Mouse (Mus musculus) cerebellum, adult (tissue): ENCODE measurements around the gene Taf9b.
"Not testable (repeated sequence)": the region's sequence is repeated elsewhere in the genome, so short reads cannot be mapped to it uniquely, and the experiment has no call there.

Source experiments
- ATAC-seq: cut with Nextera tagmentation; 2 replicates; pipeline ENCODE4 v1.9.2; 2017; ENCODE audit warnings: mild to moderate bottlenecking, moderate library complexity, mixed read lengths; ENCODE audit not compliant: insufficient number of reproducible peaks, low FRiP score, low TSS enrichment

The Taf9b gene

DNA sequence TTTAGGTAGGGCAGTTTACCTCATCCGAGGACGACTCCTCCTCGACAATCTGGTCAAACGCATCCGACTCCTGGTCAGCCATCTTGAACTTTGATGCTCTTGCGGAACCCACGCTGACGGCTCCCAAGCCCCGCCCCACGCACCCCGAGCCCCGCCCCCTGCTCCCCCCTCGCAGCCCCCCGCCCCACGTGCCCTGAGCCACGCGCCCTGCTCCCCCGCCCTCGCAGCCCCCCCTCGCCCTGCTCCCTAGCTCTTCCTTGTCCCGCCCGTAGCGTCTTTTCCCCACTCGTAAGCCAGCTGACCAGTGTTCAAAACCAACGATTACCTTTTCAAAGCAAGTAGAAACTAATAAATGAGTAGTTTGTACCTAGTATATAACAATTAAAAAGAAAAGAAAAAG is at the start of gene Taf9b:
Gene Taf9b (minus strand): TSS at position 101 of the 400 bp plus-strand sequence.
- ATAC-seq = no peak

DNA sequence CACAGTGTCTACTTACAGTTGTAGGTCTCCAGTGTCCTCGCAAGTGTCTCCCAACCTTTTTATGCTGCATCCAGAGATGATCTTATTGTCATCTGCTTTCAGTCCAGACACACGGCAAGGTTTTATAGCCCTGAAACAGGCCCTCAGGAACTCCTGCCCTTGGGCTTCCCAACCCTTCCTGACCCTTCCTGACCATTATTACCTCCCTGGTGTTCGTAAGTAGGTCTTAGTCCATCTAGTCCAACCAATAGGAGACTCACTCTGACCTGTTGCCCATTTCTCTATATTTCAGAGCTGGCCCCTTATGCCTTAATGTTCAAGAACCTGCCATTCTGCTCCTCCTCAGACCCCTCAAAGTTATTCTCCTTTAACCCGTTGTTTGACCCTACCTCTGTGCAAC is 34.3 kb upstream of the Taf9b start, which contains the start of gene Fnd3c2:
Gene Fnd3c2 (minus strand): TSS at position 101 of the 400 bp plus-strand sequence.
- no peak for ATAC-seq

DNA sequence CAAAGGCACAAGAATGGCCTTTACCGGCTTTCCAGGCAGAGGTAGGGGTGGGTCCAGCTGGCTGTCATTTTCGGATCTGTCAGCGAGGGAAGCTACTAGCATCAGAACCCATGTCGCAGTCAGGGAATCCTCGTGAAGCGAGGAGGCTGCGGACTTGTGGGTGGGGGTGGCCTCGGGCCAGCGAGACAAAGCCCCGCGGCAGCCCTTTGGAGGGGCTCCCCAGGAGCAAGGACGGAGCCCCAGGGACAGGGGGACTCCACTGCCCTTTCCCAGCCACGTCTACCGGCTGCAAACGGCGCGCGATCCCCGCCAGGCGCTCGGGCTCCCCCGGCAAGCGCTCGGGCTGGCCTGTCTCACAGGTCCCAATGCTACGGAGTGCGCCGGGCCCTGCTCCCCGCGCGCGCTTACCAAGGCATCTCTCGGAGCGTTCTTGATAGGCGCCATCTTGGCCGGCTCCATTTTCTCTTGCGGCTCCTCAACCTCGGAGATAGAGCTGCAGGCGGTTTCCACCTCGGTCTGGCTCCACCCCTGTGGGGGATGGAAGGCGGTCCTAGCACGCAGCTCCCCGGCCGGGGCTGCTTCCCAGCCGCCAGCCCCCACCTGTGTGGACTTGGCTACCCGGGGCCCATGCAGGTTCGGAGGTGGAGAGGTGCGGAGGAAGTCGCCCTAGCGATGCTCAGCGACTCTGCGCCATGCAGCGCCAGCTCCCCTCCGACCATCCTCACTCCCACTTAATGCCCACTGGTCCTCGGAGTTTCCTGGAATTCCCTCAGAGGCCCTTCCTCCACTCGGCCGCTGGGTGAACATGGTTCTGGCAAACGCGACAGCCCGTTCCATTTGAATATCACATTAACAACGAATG is 1.6 kb downstream of the Taf9b start:
- peak; percentile 97 for ATAC-seq

DNA sequence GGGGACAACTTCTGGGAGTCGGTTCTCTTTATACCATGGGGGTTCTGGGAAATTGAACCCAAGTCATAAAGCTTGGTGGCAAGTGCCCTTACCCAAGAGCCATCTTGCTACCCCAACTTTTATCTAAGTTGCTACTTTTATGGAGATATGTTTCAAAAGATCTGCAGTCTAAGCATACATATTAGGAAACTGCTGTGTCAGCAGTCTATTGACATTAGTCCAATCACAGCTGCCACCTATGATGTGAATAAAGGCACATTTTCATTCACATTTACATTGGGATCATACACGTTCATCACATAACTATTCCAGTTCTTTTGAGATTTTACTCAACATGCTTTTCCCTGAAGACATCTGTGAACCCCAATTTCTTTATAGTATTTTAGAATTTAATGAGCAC is 11.9 kb downstream of the Taf9b start:
- no peak for ATAC-seq

DNA sequence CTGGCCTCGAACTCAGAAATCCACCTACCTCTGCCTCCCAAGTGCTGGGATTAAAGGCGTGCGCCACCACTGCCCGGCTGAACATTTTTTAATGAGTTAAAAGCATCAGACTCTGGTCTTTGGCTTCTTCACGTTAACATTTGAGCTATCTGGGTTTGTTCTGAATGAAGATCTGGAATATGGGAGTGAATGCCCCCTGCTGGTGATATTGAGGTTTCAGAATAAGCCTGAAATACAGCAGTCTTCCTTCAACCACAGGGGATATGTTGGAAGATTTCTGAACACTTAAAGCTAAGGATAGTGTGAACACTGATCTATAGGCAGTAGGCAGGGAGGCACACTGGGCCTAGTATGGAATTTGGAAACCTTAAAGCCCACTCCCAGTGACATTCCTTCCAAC is 22.1 kb downstream of the Taf9b start:
- no peak for ATAC-seq

DNA sequence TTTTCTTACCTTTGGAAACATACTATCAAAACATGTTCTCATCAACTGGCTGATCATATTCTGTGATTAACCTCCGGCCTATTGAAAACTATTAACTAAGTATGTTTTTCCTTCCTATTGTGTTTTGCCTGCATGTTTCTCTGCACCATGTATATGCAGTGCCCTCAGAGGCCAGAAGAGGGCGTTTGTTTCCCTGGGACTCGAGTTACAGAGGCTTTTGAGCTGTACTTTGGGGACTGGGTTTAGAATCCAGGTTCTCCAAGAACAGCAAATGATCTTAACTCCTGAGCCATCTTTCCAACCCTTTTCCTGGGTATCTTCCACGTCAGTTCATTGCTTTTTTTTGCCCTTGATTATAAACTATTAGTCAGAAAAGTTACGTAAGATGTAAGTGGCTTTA is 23.6 kb downstream of the Taf9b start:
- ATAC-seq = no peak

DNA sequence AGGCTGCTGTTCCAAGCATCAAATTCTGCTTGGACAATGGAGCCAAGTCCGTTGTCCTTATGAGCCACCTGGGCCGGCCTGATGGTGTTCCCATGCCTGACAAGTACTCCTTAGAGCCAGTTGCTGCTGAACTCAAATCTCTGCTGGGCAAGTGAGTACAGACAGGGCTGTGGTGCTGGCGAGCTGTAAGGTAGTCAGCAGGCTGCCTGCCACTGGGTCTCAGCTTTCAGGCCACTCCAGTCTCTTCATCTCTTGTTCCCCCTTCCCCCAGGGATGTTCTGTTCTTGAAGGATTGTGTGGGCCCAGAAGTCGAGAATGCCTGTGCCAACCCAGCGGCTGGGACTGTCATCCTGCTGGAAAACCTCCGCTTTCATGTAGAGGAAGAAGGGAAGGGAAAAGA is 26.6 kb downstream of the Taf9b start:
- not testable (repeated sequence) for ATAC-seq

DNA sequence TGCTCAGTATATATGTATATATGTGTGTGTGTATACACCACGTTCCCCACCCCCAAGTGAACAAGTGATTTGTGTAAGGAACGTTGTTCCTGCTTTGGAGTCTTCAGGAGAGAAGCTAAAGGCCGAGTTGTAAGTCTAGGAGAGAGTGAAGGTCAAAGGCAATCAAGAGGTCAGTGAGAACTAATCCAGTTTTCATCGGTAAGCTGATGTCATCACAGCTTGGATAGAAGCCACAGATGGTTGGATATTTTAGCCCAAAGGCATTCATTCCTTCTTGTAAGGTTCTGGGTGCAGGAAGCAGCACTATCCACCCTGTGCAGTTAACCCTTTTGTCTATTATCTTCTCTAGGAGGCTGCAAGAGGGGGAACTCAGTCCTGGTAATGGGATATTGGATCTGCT is 30.9 kb downstream of the Taf9b start:
- no peak for ATAC-seq

DNA sequence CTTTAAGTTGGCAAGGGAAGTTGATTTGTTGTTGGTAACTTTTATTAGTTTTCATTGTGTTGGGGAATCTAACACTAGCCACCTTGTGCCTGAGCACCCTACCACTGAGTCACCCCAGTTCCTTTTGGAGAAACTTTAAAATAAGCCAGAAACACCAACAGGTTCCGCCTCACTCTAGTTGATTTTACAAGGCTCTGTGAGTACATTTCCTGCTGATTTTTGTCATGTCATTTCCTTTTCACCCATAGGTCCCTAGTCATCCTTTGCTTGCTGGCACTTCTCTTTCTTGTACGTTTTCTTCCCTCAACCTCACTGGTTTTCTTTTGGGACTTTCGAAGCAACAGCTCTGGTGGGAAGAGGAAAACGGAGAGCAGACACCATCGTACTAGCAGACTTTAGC is 31.6 kb downstream of the Taf9b start:
- no peak for ATAC-seq

DNA sequence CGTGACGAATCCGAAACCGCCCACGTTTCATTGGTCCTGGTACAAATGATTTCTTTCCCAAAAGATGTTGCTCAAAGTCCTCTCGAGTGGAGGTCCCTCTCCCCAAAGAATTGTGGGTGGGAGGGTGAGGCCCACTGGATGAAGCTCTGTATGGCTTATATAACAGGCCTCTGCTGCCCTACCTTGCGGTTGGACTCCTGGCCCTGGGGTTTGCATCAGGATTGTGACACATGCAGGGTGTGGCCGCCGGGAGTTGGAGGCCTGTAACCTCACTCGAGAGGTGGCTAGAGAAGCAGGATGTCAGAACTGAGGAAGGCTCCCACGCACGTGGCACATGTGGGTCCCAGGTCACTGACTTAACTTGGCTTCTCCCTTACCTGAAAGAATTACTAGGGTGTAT is 33.2 kb downstream of the Taf9b start:
- ATAC-seq = 0 out of 2 replicates have a peak, but pooled peaks have one; percentile 10

DNA sequence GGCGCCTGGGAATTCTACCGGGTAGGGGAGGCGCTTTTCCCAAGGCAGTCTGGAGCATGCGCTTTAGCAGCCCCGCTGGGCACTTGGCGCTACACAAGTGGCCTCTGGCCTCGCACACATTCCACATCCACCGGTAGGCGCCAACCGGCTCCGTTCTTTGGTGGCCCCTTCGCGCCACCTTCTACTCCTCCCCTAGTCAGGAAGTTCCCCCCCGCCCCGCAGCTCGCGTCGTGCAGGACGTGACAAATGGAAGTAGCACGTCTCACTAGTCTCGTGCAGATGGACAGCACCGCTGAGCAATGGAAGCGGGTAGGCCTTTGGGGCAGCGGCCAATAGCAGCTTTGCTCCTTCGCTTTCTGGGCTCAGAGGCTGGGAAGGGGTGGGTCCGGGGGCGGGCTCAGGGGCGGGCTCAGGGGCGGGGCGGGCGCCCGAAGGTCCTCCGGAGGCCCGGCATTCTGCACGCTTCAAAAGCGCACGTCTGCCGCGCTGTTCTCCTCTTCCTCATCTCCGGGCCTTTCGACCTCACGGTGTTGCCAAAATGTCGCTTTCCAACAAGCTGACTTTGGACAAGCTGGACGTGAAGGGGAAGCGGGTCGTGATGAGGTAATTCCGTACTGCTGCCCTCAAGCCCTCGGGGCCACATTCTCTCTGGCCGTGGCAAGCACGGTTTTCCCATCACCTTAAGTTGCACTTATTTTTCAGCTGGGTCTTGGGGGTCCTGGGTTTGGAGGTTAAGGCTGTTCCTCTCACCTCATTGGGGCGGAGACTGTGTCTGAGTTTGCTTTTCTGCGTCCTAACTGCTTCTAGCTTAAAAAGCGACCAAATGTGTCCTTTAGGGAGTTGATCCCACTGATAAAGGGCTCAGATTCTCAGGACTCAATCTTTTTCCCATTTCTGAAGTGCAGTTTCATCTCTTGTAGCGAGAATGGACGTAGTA is 34.0 kb downstream of the Taf9b start, which contains the start of gene Pgk1:
Gene Pgk1 (plus strand): TSS at position 388 of the 937 bp plus-strand sequence.
- ATAC-seq = peak; percentile 99

DNA sequence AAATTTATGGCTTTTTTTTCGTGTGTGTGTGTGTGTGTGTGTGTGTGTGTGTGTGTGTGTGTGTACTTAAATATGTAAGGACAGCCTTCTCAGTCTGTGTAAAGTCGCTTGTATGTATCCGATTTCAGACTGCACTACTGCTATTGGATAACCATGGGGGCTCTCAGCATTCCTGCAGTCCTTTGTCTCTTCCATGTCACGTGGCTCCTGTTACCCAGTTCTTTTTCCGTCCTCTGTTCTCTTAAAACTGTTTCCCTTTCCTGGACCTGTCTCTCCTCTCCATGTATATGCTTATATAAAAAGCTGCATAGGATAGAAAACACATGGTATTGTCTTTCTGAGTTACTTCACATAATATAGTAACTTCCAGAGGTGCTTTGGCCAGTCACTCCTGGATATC is 35.3 kb downstream of the Taf9b start:
- ATAC-seq = no peak

DNA sequence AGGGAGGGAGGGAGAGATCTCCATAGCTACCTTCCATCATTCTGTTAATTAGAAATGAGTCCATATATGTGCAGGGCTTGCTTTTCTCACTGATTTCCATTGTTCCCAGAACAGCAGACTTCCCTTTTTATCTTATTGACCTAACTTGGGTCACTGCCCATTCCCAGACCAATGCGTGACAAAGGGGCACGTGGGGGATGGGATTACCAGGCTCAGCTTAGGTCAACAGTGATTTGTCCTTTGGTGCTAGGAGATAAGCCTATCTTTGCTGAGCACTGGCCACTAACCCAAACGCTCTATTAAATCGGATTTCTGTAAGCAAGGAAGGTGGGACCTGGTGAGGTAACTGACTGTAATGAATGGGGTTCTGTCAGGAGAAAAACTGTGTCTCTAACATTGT is 36.7 kb downstream of the Taf9b start:
- no peak for ATAC-seq

DNA sequence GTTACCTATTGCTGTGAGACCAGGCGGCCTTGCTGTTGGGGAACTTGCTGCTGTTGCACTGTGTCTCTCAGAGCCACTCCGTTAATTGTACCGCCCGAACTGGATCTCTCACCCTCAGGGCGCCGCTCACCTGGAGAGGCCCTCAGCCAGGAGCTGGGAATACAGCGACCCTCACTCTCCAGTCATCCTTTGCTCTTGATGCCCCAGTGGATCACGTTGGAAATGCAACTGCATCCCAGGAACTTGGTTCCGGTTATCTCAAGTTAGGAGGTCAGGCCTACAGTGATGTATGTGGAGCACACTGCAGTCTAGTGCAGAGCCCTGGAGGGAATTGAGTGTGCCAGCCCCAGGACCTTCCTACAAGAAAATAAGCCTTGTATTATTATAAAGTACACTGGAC is 44.6 kb downstream of the Taf9b start:
- ATAC-seq = no peak

DNA sequence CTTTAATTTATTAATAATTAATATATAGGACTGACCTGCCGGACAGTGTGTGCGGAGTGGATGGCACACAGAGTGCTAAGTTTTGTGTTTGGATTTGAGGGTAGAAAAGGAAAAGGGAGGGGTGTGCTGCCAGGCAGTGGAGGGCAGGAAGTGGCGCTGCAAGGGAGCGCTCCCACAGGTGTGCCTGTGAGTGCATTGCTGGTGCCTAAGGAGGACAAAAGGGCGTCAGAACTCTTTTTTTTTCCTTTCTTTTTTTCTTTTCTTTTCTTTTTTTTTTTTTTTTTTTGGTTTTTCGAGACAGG is 49.2 kb downstream of the Taf9b start:
- no peak for ATAC-seq

DNA sequence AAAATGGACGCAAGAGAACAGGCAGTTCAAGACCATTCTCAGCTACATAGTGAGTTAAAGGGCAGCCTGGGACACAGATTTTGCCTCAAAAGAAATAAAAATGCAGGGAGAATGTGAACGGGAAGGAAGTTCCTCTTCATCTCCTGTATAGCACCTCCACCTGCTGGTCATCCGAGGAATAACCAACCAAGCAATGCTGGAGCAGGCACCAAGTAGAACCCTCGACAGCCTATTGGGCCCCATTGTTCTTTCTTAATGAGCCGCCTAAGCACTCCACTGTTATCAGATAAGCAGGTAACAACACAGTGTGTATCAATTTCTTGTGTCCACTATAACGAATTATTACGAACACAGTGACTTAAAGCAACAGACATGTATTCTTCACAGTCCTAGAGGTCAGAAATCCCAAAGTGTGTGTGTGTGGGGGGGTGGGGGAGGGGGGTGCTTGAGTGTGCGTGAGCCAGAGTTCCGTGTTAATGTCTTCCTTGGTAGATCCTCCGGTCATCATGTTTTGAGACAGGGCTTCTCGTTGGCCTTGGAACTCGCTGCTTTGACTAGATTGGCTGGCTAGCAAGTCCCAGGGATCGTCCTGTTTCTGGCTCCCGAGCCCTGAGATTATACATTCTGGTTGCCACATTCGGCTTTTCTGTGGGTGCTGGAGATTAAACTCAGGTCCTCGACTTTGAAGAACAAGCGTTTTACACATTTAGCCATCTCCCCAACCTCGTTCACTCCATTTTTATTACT is 49.7 kb downstream of the Taf9b start:
- ATAC-seq = peak; percentile 70

DNA sequence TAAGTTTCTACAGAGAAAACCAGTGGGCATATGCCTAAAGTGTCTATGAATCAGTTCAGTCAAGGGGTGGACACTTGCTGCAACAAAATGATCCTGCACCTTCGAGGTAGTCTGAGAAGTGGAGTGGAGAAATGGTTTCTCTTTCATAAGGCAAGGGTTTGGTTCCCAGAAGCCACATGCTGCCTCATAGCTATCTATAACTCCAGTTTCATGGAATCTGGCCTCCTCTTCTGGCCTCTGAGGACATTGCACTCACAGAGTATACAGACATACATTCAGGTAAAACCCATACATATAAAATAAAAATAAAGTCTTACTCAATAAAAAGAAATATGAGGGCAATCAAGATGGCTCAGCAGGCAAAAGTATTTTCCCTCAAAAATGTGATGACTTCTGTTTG is 55.9 kb downstream of the Taf9b start:
- ATAC-seq = no peak

DNA sequence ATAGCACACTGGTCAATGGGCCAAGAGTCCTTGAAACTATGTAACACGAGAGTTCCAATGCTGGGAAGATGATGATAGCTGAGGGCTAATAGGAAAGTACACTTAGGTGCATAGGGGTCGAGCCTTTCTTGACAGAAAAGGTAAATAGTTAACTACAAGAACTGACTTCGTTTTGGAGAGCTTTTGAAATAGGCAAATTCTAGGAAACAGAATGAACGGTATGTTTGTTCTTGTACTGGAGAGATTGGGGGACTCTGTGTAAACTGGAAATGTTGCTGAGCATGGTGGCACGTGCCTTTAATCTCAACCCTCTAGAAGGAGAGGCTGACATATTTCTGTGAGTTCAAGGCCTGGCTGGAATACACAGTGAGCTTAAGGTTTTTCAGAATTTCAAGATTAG is 56.4 kb downstream of the Taf9b start:
- no peak for ATAC-seq

DNA sequence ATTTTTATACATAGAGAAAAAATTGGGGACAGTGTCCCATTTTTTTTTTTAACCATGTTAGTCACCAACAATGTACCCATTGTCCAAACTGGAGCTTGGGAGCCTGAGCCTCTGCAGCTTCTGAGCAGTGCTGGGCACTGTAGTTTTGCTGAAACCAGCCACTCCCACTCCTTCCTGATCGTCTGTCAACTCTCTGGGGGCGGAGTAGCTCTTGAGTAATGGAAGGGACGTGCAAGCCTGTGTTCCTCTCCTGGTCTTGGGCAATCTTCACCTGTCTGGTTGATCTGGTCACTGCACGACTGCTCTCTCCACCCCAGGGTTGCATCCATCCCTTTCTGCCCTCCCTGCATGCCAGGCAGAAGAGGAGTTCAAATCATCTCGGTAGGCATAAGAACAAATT is 57.0 kb downstream of the Taf9b start:
- no peak for ATAC-seq
